Mouse (Mus musculus): Measurements from ENCODE around the gene Cdc42ep4.
A peak's percentile ranks its signal among the peaks of the same experiment; 100 is the strongest.

Cdc42ep4 gene

DNA sequence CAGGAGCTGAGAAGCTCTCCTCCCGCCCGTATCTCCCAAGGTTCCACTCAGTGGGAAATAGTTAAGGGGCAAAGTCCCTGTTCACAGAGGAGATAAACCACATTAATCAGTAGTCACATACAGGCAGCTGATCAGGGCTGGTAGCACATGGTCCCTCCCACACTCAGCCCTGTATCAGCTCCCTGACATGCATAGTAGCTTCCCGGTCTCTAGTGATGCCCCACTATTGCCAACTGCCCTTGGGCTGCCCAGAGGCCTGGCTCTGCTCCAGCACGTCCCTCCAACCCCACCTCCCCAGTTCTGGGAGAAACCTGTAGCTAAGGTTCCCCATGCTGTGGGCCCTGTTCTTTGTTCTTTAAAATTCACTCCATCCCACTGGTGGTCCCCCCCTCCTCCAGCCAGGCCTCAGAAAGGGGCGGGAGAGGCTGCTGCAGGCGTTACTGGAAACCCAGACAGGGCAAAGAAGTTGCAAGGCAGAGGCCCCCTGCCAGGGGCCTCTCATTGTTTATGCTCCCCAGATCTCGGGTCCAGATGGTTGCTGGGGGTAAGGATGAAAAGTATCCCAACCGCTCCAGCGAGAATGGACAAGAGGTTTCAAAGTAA, 1.8 kb downstream of the Cdc42ep4 start:
- no peak for DNase-seq (ENCODE audit: low spot score in 2 of 2)

DNA sequence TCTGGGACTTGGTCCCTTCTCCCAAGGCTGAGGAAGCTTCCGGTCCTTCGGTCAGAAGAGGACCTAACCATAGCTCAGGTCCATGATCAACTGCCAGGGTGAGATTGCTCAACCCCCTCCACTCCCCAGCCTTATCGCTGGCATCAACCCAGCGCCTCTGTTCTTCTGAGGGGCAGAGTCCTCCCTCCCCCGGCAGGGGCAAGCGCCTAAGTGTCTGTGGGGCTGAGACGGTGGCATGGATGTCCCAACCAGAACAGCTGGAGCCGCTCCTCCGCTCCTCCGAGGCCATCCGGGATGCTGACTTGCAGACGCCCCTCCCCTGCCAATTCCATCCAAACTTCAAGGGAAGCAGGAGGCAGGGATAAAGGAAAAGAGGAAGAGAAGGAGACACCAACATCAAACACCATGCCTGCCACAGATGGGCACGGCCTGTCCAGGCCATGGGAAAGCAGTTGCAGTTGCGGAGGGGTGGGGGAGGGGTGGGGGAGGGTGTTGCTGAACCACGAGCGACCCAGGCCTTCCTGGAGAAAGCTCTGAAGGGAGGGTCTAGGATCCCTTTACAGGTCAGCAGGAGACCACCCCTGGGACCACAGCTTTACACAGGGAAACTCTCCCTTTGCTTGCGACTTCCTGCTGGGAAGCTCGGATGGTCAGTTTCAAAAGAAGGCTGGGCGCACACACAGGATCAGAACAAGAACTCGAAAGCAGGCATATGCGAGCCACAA, 2.7 kb downstream of the Cdc42ep4 start:
- DNase-seq (ENCODE audit: low spot score in 2 of 2), result peak; percentile 64 to 80

DNA sequence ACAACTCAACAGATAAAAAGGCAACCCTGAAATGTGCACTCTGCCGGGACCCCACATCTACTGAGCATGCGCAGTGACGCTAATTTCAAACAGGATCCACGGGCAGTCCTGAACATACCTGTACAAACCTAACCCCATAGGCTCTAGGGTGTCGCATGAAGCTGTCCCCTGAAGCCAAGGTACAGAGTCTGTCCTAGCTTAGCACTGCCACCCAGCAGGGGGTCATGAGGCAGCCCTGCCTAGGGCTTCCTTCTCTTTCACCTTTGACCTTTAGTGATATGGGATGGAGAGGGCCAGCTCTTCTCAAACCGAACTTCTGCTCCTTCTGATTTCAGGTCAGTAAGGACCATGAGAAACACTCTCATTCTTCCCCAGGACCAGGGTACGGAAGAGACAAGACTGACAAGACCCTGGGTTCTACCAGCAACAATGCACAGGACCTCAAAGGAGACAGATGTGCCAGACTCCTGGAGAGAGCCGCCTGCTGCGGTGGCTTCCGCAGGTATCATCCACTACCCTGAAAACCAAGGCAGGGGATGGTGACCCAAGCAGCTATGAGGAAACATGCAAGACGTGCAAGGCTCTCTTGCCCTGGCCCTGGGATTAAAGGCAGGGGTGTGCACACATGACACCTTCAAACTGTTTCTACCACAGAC, 3.8 kb downstream of the Cdc42ep4 start:
- DNase-seq (ENCODE audit: low spot score in 2 of 2), result no peak

DNA sequence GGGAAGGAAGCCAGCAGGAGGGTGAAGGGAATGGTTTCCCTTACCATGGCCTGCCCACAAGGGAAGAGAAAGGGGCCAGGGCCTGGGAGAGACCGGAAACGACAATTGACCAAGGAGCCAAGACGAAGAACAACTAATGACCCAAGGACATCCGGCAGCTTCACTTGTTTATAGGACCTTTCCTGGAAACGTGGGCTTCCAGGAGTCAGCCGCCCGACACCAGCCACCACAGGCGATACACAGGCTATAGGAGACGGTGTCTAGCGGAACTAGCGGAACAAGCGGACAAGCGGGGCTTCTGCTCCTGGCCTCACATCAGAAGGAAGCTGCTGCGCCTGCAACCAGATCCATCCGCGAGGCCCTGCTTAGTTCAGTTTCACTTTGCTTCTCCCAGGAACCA, 4.6 kb downstream of the Cdc42ep4 start:
- no peak for DNase-seq (ENCODE audit: low spot score in 2 of 2)

DNA sequence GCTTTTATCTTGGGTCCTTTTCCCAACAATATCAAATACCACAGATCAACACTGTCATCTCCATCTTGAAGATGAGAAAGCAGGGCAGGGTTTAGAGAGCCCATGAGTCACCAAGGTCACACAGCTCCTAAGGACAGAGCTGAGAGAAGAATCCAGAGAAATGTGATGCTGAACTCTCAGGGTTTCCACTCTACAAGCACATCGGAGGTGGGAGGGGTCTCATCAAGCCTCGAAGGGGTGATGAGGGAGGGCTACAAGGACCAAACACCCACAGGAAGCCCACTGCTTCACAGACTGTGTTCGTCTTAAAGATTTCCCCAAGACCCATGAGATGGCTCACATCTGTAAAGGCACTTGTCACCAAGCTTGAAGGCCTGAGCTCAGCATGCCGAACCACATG, 5.7 kb downstream of the Cdc42ep4 start:
- DNase-seq (ENCODE audit: low spot score in 2 of 2), result no peak

DNA sequence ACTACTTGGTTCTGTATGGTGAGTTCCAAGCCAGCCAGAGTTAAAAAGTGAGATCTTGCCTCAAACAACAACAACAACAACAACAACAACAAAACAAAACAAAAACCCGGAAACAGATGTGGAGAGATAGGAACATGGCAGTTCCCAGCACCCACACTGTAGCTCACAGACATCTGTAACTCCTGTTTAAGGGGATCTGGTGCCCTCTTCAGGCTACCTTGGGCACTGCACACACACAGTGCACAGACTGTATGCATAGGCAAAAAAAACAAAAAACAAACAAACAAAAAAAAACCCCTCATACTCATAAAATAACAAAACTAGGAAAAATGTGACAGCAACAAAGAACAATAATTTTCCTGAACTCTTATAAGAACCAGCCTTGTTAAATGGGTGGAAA, 8.7 kb downstream of the Cdc42ep4 start:
- DNase-seq (ENCODE audit: low spot score in 2 of 2), result no peak

DNA sequence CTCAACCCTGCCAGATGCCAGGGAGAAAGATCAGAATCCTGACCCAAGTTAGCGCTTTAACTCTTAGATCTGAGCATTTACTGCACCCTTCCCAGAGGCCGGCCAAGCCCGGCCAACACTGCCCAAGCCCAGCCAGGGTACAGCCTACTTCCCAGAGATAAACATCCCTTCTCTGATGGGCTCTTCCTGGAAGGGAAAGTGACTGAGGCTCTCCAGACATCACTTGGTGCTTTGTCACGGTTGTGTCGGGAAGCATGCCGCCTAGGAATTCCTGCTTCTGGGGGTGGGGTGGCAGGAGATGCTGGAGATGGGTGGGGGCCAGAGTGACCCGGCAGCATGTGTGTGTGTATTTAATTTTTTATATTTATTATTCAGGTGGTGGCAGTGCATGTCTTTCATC, 11.6 kb downstream of the Cdc42ep4 start:
- no peak for DNase-seq (ENCODE audit: low spot score in 2 of 2)

DNA sequence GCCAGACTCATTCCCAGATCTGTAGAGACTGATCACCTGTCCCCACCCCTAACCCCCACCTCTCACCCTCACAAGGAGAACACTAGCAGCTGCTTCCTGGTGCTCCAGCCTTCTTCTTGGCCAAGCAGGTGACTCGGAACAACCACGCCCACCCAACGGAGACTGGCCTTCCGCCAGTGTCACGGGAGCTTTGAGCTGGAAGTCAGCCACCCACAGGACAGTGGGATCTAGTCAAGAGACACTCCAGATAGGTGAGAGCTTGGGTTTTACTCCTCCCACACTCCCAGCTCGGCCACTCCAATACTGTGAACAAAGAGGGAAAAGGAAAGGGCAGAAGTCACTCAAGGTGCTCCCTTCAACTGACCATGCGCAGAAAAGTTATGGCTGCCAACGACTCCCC, 12.5 kb downstream of the Cdc42ep4 start:
- DNase-seq (ENCODE audit: low spot score in 2 of 2), result peak in 1 of 2 experiments; percentile 56

DNA sequence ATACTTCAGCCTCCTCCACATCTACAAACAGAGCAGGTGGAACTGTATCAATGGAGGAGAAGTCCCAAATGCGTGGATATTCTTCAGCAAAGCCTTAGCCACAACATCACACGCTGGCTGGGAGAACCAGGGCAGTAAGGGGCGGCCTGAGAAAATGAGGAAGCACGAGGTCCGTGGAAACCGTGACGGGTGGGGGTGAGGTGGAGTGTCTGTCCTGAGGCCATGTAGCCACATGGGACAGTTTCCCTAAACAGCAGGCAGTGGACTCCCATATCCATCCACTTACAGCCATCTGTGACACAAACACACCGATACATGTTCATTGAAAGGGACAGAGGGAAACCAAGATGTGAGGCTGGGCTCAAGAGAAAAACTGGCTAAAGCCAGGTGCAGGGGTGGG, 13.8 kb downstream of the Cdc42ep4 start:
- DNase-seq (ENCODE audit: low spot score in 2 of 2), result no peak

DNA sequence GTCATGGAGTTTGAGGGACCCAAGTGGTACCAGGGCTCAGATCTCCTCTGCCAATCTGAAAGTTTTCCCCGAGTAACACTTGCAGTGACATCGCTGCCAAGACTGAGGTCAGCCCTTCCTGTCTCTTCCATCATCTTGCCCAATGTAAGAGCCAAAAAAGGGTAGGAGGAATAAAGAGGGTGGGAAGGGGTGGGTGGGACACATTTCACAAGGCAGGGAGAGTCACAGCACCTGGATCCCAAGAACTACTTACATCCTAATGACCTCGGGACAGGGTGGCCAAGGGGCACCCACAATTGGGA, 14.2 kb downstream of the Cdc42ep4 start:
- no peak for DNase-seq (ENCODE audit: low spot score in 2 of 2)

DNA sequence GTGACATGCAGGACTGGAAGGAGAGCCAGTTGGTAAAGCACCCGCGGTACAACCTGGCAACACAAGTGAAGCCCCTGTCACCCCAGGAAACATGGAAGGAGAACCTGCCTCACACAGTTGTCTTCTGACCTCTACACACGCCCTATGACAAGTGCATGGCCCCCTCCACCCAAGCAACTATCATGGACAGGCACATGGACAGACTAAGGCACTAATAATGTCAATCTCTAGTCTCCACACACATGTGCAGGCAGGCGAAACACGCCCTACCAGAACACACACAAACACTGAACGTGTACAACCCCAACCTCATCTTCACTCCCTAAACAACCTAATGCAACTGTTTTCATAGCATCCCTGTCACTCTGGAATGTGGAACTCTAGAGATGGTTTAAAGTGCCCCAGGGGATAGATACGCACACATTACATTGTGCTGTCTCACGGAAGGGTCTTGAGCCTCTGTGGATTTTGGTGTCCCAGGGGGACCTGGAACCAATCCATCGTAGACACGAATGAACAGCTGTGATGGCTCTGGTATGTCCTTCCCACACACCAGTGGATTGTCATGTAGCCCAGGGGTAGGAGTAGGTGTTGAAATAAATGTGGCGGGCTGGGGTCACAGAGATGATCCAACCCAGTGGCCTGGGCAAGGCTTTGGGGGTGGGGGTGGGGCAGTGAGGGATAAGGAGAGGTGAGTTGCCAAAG, 14.7 kb downstream of the Cdc42ep4 start:
- no peak for DNase-seq (ENCODE audit: low spot score in 2 of 2)

DNA sequence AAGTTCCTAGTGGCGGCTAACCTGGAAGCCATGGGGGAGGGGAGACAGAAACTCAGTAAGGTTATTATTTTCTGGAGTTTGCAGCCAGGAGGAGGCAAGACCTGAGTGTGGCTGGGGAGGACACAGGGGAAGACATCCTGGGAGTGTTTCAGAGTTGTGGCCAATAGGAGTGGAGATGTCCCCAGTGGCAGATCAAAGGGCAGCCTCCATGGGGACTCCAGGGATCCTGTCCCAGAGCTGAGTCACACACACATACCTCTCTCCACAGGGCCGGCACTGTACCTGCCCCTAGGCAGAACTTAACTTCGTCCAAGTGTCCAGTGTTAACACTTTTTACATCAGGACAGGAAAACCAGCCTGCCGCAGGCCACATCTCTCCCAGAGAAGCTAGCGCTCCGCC, 16.5 kb downstream of the Cdc42ep4 start:
- no peak for DNase-seq (ENCODE audit: low spot score in 2 of 2)

DNA sequence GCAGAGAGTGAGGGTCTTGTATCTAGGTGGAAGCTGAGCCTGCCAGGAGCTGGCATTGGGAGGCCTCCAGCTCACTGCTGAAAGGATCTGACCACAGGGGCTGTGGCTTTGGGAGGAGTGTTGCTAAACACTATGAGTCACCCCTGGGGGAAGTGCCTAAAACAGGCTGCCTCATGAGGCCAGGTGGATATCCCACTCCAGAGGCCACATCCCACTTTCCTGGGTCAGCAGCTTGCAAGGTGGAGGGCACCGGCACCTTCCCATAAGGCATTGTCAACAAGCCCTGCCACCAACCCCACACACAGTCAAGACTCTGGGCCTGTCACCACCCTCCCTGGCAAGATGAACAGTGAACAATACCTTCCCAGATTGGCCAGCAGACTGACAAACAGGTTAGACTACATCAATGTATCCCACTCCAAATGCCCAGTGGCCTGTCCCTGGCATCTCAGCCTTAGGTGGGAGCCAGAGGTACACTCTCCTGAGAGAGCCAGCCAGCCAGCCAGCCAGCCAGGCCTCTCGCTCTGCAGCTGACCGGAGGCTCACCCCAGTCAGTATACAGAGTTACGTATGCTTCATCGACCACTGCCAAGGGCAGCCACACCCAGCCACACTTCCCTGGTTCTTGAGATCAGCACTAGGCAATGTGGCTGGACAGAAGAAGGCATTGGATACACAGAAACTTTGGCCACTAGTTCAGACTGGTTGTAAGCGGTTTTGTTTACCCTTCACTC, 17.9 kb downstream of the Cdc42ep4 start:
- DNase-seq (ENCODE audit: low spot score in 2 of 2), result peak; percentile 71 to 74

DNA sequence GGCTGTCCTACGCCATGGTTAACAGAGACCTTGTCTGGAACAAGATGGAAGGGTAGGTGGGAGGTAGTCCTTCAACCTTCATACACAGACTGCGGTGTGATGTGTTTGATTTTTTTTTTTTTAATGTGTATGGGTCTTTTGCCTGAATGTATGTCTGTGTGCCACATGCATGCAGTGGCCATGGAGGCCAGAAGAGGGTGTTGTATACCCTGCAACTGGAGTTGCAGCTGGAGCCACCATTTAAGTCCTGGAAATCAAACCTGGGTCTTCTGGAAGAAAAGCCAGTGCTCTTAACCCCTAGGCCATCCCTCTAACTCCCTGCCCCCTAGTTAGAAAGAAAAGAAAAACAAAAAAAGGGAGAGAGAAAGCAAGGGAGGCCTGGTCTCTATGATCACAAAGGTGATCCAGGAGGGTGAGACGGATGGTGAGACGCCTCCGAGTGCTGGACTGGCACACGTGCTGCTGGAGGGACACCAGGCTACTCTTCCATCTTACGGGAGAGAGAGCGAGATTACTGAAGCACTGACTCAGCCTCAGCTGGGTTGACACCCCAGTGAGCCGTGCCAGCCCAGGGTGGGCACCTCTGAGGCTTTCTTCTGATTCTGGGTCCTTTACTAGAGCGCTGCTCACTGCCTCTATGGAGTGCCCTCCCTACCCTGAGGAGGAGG, 19.6 kb downstream of the Cdc42ep4 start:
- no peak for DNase-seq (ENCODE audit: low spot score in 2 of 2)

DNA sequence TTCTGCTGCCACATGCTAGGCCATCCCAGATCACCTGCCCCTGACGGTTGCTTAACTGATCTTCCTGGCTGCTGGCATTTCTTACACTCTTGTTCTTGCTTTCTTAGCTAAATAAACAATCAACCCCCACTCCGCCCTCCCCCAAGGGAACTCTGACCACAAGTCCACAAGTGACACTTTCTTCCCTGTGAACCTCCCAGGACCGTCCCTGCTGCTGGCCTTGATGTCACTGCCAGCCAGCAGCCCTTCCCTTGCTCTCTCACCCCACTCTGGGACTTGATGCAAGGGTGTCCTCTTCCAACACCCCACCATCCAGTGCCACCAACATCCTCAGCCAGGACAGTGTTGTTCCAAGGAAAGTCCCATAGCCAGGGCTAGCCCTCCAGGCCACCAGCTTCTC, 20.8 kb downstream of the Cdc42ep4 start:
- no peak for DNase-seq (ENCODE audit: low spot score in 2 of 2)

DNA sequence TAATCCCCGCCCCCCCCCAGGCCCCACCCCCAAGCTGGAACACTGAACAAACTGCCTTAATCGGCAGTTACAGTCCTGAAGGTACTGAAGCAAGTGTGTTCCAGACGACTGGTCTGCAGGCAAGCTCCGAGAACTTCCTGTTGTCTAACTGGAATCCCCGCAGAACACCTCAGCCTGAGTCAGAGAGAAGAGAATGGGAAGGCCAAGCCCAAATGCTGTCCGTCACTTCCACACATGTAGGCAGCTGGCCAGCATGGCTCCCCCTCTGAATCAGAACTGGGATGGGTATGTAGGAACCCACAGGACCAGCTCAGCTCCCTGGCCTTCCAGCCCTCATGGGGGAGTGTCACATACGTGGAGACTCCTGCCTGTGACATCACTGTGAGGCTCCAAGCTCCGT, 21.8 kb downstream of the Cdc42ep4 start:
- DNase-seq (ENCODE audit: low spot score in 2 of 2), result peak in 1 of 2 experiments; percentile 57

DNA sequence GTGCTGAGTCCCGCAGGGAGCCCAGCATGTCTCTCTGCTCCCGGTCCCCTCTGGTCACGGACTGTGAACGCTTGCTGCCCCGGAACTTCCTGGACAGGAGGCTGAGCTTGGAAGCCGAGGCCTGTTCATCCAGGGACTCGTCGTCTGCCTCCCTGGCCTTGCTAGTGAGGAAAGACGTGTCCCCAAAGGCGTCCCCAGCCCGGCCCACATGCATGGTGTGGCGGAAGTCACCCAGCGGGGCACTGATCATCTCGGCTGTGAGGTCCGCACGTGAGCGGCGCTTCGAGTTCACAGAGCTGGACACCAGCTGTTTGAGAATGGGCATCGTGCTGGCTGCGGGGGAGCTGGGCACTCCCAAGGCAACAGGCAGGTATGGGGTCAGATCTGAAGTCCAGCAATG, 22.4 kb downstream of the Cdc42ep4 start:
- no peak for DNase-seq (ENCODE audit: low spot score in 2 of 2)

DNA sequence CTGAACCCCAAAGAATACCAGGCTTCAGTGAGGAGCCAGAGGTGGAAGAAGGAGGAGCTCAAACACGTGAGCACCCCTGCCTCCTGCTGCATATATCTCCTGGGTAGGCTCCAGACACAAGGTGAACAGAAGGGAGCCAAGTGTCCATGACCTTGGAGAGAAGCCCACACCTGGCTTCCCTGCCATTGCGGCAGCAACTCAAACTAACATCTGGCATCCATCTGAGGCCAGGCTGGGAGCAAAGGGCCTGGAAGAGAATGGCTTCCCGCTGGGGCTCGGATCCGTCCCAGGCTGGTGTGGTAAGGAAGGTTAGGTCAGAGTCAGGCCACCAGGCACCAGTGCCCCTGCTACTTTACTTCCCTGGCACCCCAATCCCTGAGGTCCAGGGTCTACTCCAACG, 23.7 kb downstream of the Cdc42ep4 start:
- DNase-seq (ENCODE audit: low spot score in 2 of 2), result no peak

DNA sequence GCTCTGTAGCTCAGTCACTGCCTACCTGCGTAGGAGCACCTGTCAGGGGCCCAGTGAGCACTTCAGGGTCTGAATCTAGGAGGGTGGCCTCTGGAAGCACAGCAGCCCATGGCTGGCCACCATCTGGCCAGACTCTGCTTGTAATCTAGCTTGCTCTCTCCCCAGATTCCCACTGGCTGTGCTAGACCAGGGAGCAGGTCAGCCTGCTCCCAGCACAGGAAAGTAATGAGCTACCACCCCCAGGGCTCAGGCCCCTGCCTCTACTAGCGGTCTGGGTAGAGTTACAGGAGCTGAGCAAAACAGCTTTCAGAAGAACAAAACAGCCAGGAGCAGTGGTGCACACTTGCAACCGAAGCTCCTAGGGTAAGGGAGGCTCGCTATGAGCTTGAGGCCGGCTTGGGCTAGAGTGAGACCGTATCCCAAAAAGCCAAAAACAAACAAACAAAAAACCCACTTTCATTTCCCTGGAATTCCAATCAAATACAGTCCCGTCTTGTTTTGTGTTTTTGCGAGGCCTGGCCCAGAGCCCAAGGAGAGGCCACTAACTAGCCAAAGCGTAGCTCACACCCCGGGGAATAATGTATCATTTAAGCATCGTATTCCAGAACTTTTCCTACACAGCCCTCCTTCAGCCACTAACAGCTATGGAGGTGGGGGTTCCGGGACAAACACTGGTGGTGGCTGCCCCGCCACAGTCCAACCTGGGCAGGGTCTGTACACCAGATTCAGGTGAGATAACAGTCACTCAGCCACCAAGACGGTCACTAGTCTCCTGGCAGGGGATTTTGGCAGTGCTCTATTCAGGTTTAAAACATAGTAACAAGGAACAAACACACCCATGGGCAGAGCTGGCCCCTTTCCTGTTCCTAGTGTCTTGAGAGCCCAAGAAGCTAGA, 24.4 kb downstream of the Cdc42ep4 start:
- no peak for DNase-seq (ENCODE audit: low spot score in 2 of 2)

DNA sequence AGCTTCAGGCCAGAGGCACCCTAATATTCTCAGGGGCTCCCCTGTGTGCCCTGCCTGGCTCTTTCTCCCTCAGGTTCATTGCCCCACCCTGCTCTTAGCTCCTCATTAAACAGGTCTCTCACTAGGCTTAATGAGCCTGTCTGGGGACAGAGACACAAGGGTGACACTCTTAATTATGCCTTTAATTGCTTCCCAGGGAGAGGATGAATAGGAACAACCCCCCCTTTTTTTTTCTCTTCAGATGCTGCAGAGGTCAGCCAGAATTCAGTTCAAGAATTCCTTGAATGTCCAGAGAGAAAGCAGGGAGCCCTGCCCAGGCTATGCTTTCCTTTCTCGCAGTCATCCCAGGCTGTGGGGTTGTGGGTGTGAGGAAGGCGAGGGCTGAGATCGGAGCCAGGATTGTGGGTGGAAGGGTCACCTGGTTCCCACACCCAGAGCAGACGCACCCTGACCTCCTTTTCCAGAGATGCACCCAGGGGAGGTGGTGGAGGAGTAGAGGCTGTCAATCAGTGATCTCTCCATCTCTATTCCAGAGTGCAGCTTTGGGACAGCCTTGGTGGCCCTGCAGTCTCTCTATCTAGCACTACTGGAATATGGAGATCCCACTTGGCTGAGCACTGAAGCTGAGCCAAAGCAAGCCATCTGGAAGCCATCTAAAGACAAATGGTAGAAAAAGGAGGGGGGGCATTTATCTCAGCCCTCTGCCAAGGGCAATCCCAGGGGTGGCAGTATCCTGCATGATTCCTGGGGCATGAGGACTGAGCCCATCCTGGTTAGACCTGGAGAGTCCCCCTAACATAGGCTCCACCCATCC, 26.2 kb downstream of the Cdc42ep4 start:
- DNase-seq (ENCODE audit: low spot score in 2 of 2), result no peak

All from urinary bladder, postnatal 36 days (tissue).